Mouse (Mus musculus): ENCODE measurements around the gene Slc2a4.
A peak's percentile ranks its signal among the peaks of the same experiment; 100 is the strongest.
"Not testable (repeated sequence)": the region's sequence is repeated elsewhere in the genome, so short reads cannot be mapped to it uniquely, and the experiment has no call there.

Gene Slc2a4

DNA sequence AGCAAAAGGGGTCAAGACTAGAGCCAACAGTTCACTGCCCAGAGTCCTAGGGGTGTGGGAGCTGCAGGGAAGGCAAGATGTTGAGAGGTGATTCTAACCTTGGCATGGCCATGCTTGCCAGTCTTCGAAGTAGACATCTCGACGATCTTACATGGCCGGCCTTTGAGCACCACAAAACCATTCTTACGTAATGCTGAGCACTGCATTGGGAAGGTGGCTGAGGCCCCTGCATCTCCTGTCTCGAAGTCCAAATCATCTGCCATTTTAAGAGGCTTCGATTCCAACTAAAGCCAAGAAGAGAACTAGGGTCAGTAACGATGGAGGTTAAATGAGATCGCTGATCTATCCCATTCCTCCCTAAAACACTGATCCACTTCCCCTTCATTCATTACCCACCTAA lies 28.9 kb downstream of the Slc2a4 start:
- DNase-seq: peak; percentile 14

DNA sequence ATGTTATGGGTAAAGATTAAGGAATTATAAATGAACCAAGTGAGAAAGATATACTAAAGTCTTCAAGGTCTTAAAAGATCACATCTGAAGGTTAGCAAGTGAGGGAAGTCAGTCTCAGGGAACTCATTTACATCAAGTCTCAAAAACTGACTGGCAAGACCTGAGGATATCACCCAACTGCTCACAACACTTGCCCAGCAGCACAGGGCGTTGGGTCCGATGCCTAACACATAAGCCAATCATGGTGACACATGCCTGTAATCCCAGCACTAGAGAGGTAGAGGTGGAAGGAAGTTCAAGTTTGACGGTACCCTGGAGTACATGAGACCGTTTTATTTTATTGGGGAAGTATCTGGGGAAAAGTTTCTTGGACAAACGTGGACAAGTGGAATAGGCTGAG lies 29.9 kb downstream of the Slc2a4 start:
- no peak for DNase-seq

DNA sequence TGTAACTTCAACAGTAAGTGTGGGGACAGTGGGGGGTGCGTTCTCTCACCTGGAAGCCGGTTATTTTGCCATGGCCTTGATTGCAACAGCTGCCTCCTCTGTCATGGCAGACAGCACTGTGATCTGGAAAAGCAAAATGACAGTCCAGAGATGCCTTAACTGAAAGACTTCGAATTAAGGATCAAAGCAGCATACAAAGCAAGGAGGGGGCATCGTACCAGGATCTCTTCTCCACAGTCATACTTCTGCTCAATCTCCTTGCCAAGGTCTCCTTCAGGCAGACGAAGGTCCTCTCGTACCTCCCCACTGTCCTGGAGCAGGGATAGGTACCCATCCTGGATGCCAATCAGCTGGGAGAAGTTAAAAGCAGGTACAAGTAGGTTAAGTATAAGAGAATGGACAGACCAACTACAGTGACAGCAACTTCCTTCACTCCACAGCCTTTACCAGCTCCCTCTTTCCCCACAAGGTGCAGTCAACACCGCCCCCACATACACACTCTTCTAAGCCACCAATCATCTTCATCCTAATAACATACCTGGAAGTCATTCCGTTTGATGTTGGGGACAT lies 30.5 kb downstream of the Slc2a4 start:
- no peak for DNase-seq

DNA sequence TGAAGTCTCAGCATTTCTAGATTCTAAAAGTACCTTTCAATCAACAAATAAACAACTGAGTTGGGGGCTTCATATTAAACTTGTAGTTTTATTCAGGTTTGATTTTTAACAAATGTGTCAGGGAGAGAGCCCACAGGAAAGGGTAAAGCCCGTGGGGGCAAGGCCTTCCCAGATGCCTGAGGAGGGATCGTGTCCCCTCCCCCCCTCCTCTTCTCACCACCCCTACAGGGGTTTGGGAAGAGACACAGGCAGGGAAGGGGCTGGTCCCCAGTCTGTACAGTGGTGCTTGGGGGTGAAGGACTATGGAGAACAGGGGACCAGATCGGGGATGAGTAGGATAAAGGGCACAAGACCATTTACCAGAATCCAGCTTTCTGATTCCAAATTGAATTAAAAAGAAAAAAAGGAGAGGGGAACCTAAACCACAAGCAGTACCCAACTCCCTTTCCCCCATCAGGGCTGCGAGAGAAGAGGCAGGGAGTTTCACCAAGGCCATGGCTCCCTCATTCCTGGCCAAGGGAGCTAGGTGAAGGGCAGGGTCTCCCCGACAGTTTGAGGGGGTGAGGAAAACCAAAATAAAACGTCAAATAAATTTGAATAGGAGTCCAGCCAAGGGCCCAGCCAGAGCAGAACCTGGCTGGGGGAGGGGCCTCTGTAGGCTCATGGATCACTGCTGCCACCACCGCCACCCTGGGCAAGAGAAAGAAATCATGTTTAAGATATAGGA lies 31.2 kb downstream of the Slc2a4 start:
- not testable (repeated sequence) for DNase-seq

DNA sequence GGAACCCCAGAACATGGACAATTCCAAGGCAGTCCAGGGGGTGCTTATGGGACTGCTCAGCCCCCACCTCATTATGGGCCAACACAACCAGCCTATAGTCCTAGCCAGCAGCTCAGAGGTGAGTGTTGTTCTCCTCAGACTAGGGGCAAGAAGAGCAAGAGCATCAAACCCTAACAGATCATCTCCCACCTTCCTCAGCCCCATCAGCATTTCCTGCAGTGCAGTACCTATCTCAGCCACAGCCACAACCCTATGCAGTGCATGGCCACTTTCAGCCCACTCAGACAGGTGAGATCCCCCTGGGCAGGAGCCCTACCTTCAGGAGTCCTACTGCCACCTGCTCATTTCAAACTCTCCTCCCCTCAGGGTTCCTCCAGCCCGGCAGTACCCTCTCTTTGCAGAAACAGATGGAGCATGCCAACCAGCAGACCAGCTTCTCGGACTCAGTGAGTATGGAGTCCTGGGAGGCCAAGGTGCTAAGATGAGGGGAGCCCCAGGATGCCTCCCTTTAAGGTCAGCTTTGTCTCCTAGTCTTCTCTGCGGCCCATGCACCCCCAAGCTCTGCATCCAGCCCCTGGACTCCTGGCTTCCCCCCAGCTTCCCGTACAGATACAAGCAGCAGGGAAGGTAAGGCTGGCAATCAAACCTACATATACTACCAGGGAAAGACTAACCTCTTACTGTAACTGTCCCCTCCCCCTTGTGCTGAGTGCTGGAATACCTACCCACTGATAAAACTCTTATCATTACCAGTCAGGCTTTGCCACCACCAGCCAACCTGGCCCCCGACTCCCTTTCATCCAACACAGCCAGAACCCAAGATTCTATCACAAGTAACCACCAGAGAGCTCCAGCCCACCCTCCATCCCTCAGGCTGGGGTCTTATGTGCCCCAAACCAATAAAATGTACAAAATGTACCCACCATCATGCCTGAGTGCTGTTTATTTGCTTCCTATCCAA lies 32.0 kb downstream of the Slc2a4 start:
- no peak for DNase-seq

DNA sequence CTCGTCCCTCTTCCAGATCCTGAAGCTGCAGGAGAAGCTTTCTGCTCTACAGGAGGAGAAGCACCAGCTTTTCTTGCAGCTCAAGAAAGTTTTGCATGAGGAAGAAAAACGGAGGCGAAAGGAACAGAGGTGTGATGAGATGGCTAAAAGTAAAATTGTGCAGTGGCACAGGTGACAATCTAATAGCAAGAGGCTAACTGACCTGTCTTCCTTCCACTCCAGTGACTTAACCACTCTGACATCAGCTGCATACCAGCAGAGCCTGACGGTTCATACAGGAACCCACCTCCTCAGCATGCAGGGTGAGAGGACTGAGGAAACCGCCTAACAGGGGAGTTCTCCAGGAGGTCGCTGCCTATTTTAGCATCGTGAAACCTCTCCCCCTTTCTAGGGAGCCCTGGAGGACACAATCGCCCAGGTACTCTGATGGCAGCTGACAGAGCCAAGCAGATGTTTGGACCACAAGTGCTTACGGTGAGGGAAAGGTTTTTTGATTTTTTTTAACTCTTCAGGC lies 33.0 kb downstream of the Slc2a4 start:
- no peak for DNase-seq

DNA sequence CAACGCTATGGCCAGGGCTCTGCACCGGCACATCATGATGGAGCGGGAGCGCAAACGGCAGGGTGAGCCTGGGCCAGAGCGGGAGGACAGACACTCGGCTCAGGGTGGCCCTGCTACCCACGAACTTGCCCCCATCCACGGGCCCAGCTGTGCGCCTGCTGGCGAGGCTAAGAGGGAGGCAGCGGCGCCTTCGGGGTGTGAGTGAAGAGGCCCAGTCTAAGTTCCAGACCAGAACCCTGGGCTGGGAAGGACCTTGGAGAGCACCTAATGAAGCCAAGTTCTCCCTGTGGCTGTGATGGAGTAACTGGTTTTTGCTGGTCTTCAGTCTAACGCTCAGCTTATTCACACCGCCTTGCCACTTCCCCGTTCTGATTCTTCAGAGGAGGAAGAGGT lies 33.6 kb downstream of the Slc2a4 start:
- DNase-seq: peak; percentile 55

DNA sequence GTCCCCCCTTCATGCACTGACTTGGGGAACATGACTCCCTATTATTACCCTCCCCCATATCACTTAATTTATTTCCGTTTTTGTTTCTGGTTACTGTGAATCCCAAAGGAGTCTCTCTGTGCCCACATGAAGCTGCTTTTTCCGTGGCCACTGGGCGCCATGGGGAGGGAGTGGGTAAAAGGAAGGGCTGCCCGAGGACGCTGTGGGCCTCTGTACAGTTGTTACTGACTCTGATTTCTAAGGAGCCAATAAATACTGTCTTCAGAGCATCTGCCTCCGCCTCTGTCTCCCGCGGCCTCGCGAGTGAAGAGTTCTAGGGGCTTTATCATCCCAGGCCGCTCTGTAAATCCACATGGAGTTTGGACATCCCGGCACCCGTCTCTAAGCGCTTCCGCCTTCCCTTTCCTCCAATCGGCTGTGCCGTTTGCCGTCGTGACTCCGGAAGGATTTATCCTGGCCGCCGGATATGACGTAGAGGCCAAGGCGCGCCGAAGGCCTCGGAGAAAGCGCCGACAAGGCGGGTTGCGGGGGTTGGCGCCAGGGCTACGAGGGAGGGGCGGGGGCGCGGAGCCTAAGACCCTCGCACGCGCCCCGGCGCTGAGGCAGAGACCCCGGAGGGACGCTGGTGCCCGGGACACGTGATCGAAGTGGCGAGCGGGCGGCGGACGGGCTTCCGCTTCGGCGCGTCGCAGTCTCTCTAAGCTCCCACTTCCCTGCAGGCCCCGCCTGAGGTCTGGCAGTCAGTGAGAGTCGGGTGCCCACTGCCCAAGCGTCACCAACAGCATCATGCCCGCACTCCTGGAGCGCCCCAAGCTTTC lies 34.2 kb downstream of the Slc2a4 start, which contains the start of gene Gps2:
Gene Gps2, plus strand, starts transcription at position 335 of the 818 bp plus-strand sequence.
- peak; percentile 92 for DNase-seq

DNA sequence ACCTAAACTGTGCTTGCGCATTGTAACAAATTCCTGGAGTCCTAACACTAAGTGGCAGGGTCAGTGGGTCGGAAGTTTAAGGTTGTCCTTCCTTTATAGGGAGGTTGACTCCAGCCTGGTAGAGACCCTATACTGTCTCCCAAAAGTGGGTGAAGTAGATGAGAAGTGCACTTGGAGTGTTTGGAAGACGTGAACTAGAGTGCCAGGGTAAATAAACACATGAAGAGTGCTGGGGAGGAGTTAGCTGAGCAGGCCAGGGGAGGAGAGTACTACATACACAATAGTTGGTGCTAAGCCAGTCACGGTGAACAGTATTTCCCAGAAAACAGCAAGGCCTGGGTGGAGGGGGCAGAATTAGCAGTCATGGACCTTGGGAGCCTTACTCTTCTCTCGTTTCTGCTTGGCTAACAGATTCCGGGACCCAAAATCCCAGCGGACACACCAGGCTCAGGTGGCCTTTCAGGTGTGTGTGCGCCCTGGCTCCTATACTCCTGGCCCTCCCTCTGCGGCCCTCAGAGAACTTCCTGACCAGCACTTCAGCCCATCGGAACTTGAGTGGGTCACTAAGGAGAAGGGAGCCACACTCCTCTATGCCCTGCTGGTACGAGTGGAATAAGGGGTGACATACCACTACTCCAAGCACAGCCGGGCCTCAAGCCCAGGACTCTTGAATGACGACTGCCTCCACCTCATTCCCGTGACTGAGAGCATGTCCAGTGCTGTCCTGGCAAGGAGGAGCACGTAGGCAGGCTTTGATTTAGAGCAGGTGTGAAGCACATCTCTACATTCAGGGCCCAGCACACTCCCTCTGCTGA lies 35.1 kb downstream of the Slc2a4 start:
- DNase-seq: peak; percentile 35

DNA sequence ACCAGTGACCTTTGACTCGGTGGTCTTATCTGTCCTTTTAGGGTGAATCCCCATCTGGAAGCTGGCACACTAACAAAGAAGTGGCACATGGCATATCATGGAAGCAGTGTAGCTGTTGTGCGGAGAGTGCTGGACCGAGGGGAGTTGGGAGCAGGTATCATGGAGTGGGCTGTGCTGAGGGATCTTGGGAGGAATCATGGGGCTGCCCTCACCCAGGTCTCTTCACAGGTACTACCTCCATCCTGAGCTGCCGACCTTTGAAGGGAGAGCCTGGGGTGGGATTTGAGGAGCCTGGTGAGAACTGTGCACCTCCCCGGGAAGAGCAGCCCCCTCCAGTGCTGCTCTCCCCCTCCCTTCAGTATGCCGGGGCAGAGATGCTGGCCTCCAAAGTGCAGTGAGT lies 36.3 kb downstream of the Slc2a4 start:
- DNase-seq: no peak

DNA sequence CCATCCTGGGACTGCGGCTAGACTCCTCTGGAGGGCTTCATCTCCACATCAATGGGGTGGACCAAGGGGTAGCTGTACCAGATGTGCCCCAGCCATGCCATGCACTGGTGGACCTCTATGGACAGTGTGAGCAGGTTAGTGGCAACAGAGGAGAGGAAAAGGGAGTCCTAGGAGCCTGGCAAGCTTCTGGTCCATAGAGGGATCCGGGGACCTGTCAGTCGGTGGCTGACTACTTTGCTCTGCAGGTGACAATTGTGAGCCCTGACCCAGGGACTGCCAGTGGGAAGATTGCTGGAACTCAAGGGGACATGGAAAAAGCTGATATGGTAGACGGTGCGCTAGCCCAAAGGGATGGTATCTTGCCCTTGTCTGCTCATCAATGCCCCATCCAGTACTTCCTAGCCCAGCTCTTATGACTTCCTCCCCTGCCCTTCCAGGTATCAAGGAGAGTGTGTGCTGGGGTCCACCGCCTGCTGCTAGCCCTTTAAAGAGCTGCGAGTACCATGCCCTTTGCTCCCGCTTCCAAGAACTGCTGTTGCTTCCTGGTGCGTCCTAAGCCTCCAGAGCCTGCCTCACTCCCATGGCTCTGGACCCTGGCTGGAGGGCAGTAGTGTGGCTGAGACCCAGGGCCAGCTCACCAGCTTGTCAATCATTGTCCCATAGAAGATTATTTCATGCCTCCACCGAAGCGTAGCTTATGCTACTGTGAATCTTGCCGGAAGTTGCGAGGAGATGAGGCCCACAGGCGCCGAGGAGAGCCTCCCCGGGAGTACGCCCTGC lies 37.0 kb downstream of the Slc2a4 start:
- peak; percentile 6 for DNase-seq

DNA sequence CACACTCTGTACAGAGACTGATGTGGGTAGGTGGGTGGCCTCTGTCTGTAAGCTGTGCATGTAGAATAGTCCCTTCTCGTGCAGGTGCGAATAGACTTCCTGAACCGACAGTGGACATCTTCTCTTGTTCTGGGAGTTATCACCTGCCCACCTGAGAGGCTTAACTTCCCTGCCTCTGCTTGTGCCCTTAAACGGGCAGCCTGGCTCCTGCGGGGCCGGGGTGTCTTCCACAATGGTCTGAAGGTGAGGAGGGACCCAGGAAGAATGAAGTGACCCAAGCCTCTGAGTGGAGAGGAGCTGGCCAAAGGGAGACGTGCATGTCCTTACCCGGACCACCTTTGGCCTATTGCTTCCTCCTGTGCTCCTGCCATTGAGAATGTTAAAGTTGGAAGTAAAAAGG lies 37.8 kb downstream of the Slc2a4 start:
- DNase-seq: no peak

DNA sequence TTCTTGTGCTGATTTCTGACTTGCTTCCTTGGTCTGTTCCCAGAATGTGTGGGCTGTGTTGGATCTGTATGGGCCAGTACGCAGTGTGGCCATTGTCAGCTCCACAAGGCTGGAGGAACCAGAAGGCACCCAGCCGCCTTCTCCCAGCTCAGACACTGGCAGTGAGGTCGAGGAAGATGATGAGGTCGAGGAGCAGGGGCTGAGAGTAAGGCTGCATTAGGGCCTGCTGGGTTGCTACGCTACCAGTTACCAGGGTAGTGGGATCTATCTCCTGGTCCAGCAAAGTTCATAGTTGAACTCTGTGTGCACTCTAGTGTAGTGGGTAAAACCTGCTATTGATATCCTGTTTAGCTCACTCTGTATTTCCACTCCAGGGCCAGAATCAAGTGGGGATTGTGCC lies 38.8 kb downstream of the Slc2a4 start:
- DNase-seq: no peak

DNA sequence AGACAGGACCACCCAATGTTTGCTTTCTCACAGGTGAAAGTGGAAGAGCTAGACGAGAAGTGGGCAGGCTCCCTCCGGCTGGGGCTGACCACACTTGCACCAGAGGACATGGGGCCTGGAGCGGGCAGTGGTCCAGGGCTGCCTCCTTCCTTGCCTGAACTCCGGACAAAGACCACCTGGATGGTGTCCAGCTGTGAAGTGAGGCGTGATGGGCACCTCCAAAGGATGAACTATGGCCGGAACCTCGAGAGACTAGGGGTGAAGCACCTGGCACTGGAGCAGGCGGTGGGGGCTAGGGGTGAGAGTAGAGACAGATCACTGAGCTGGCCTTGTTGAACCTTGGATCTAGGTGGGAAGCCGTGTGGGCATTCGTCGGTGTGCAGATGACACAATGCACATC lies 39.3 kb downstream of the Slc2a4 start:
- DNase-seq: no peak

DNA sequence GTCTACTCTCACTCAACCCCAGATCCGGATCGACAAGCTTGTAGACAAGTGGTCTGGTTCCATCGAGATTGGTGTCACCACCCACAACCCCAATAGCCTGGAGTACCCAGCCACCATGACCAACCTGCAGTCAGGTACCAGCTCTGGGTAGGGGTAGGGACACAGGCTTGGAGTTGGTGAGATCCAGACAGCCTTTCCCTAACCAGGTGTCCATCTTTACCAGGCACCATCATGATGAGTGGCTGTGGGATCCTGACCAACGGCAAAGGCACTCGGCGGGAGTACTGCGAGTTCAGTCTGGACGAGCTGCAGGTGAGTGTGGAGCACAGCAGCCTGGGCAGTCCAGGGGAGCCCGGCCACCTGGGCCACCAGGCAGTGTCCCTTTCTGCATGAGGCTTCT lies 43.7 kb downstream of the Slc2a4 start:
- DNase-seq: peak; percentile 9

DNA sequence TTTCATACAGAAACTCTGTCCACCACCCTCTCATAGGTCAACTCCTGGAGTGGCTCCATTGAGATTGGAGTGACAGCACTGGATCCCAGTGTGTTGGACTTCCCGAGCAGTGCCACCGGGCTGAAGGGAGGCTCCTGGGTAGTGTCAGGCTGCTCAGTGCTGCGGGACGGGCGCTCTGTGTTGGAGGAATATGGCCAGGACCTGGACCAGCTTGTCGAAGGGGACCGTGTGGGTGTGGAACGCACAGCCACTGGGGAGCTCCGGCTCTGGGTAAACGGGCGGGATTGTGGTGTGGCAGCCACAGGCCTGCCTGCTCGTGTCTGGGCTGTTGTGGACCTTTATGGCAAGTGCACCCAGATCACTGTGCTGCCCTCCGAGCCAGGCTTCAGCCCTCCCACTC lies 45.0 kb downstream of the Slc2a4 start:
- no peak for DNase-seq

DNA sequence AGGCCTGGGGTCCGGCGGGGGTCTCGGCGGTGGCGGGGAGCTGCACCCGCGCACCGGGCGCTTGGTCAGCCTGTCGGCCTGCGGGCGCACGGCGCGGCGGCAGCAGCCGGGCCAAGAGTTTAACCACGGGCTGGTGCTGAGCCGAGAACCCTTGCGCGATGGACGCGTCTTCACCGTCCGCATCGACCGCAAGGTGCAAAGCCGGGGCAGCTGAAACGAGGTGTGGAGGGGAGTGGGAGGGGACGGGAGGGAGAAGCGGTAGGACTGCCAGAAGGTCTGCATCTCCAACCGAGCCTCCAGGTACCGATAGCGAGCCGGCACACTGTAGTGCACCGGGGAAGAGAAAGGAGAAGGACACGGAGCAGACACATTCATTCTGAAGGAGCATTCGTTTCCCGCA lies 46.0 kb downstream of the Slc2a4 start:
- no peak for DNase-seq

DNA sequence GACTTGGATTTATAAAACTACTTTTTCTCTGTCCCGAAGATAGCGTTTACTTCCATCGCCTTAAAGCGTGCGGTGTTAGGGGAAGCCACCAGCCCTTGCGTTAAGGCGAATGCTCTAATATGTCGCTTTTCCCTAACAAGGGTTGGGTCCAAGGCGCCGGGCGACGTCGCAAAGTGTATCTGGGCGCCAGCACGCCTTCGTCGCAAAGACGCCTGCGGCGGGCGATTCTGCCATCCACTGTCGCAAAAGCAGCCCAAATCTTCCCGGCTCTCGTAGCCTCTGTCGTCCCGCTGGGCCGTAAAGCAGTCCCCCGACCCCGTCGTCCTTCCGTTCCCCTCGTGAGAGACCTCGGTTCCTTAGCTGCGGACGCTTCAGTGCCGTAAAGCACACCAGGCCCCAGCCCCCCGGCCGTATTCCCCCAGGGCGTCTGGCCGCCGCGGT lies 46.6 kb downstream of the Slc2a4 start:
- DNase-seq: peak; percentile 90

DNA sequence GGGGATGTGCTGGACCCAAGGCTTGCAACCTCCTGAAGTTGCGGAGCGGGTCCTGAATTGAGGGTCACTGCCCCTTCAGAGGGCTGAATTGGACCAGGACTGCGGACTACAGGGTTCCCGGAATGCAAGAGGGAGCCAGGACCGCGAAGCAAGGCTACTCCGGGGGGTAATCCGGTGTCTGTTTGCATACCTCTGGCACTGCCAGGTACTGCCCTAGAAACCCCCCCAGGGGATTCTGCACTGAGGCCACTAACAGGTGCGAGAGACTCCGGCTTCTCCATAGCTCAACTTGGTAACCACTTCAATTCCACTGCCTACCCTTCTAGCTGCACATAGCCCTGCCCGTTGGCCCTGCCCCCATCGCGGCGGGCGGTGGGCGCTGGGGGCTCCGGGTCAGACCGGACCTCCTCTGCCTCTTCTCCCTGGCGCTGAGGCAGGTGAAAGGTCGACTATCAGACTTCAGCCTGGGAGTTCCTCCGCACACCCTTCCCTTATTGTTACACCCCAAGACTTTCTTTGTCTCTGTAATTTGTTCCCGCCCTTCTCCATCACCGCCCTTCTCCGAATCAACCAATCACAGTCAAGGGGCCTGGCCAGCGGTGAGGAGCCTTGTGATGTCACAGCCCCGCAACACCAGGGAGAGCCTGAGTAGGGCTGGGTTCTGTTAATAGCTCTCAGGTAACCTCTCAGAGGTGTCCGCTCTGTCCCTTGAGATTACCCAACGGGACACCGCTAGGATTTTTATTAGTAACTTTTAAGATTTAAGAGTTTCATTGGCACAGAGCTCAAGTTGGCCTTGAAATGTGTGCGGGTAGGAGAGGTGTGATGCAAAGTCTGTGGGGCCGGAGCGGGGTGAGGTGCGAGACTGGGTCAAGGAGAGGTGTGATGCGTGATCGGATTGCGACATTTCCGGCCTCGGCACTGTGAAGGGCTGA lies 47.2 kb downstream of the Slc2a4 start, which contains the start of the genes 2810408A11Rik and Neurl4:
Gene 2810408A11Rik, minus strand, starts transcription at position 517 of the 935 bp plus-strand sequence.
Gene Neurl4, plus strand, starts transcription at position 602 of the 935 bp plus-strand sequence.
- peak; percentile 86 for DNase-seq

Measured in thymus, postnatal 4 days (tissue).